Mouse (Mus musculus) lung, embryonic 14.5 days (tissue): ENCODE measurements around the gene Emb. TPM values are rescaled to one million over a fixed set of nuclear protein-coding genes. Genes with fewer than 3 reads are reported as not detected.
A peak's percentile ranks its signal among the peaks of the same experiment; 100 is the strongest.

ENCODE experiments used
- ATAC-seq: fragments of 200-750 bp; cut with Nextera tagmentation; 2 replicates; pipeline ENCODE4 v1.8.0; 2017; ENCODE audit warnings: mild to moderate bottlenecking, moderate TSS enrichment, moderate library complexity; ENCODE audit not compliant: insufficient read depth
- DNase-seq: peaks from one replicate; pipeline ENCODE4 v3.0.0-alpha.2; 2015
- H3K27ac ChIP-seq: fragments of 300-500 bp; sonication (generic); 2 replicates; pipeline ENCODE4 v1.5.1; 2014; ENCODE audit warnings: low read depth, mild to moderate bottlenecking, moderate library complexity
- H3K27me3 ChIP-seq: fragments of 300-500 bp; sonication (generic); 2 replicates; pipeline ENCODE4 v1.6.1; 2014; ENCODE audit warnings: low read length, control low read depth; ENCODE audit not compliant: insufficient read depth
- H3K36me3 ChIP-seq: fragments of 300-500 bp; sonication (generic); 2 replicates; pipeline ENCODE4 v1.6.1; 2014; ENCODE audit warnings: control low read depth; ENCODE audit not compliant: insufficient read depth
- H3K4me1 ChIP-seq: fragments of 300-500 bp; sonication (generic); 2 replicates; pipeline ENCODE4 v1.6.1; 2014; ENCODE audit warnings: antibody characterized with exemption, control low read depth; ENCODE audit not compliant: insufficient read depth
- H3K4me2 ChIP-seq: fragments of 300-500 bp; sonication (generic); 2 replicates; pipeline ENCODE4 v1.6.1; 2014; ENCODE audit warnings: mild to moderate bottlenecking
- H3K4me3 ChIP-seq: fragments of 300-500 bp; sonication (generic); 2 replicates; pipeline ENCODE4 v1.5.1; 2014; ENCODE audit warnings: low read depth, low read length
- H3K9ac ChIP-seq: fragments of 300-500 bp; sonication (generic); 2 replicates; pipeline ENCODE4 v1.6.1; 2014
- H3K9me3 ChIP-seq: fragments of 300-500 bp; sonication (generic); 2 replicates; pipeline ENCODE4 v1.6.1; 2016; ENCODE audit warnings: low read depth, low read length, control low read depth
- CTCF ChIP-seq: IDR thresholded peaks from 2 replicates; pipeline ENCODE4 v1.5.1; 2016; ENCODE audit warnings: antibody characterized with exemption, low read depth
- WGBS: fragments of 180-500 bp; shearing (Covaris S2); extraction: QIAGEN DNeasy Blood & Tissue Kit; methylation state at CpG from one replicate; pipeline ENCODE4 v1.1.7; 2014; 5-methylcytosine and 5-hydroxymethylcytosine counted together
- polyA plus RNA-seq: library from polyadenylated mRNA; unstranded; fragments of >200 nt; fragmentation: Nextera tagmentation; extraction: Ambion mirVana; gene quantifications from 2 replicates; pipeline ENCODE4 v1.2.1, GENCODE M21; 2014

Emb gene
- polyA plus RNA-seq, 1 experiment from 2014 or later, result 12.1 TPM

GRCm38 (mm10) chr13:117195569-117196495 is 12.5 kb upstream of the Emb start:
- H3K36me3 ChIP-seq, result no peaks in the 10 kb centered on the region
- ATAC-seq, result no peak
- H3K27ac ChIP-seq, result no peak overlapping the region
- TF ChIP-seq CTCF, result no peak
- no peak overlapping the region for H3K4me2 ChIP-seq
- 83% methylated on average over 13 of the region's 13 CpGs for WGBS
- no peaks in the 10 kb centered on the region for H3K27me3 ChIP-seq
- no peaks in the 10 kb centered on the region for H3K4me1 ChIP-seq
- no peak overlapping the region for H3K9ac ChIP-seq
- no peak for DNase-seq
- no peak overlapping the region for H3K4me3 ChIP-seq
- no peaks in the 10 kb centered on the region for H3K9me3 ChIP-seq

DNA sequence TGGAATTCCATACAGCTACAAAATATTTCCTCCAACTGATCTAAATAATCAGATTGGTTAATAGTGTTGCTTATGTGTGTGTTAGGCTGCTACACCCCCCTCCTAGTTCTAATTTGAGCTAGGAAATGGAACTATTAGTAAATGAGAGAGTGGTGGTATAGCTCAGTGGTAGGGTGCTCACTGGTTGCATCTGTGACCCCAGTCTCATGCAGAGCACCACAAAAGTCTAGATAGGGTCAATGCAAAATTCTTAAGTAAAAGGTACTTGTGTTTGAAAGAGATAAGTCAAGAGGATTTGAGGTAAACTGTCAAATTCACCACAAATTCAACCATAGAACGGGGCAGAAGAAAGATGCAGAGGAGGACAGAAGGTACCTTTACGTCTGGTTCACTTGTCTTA is 10.7 kb upstream of the Emb start:
- no peak overlapping the region for H3K4me2 ChIP-seq
- no peak for TF ChIP-seq CTCF
- H3K27me3 ChIP-seq, result no peaks in the 10 kb centered on the region
- H3K36me3 ChIP-seq, result no peaks in the 10 kb centered on the region
- H3K4me3 ChIP-seq, result no peak overlapping the region
- H3K27ac ChIP-seq, result no peak overlapping the region
- no peaks in the 10 kb centered on the region for H3K4me1 ChIP-seq
- 84% methylated on average over 2 of the region's 2 CpGs for WGBS
- ATAC-seq (no peak), DNase-seq (no peak)
- no peaks in the 10 kb centered on the region for H3K9me3 ChIP-seq
- H3K9ac ChIP-seq, result no peak overlapping the region

DNA sequence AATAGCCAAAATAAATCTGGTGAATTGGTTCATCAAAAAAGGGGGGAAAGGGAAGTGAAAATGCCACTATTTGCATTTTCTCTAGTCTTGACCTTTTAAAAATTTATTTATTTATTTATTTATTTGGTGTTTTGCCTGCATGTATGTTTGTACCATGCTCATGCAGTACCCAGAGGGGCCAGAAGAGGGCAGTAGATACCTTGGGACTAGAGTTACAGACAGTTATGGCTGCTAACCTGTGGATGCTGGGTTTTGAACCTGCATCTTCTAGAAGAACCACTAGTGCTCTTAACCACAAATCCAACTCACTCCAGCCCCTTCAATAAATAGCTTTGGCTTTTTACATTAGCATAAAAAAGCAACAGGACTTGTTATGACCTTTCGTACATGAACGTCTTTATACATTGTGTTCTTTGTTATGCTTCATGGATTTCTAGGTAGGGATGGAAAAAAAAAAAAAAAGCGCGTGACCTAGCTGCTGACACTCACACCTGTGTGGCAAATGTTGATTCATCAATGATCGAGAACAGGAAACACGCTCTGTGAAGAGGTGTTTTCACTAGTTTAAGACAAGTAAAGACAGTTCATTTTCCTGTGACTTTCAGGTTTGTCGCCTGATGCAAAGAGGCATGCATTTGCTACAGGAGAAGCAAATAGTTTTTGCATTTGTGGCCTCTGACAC is 9.8 kb upstream of the Emb start:
- WGBS, result 81% methylated on average over 7 of the region's 7 CpGs
- peak; percentile 77 for TF ChIP-seq CTCF
- DNase-seq, result peak; percentile 85

GRCm38 (mm10) chr13:117202755-117203471 is 5.4 kb upstream of the Emb start:
- TF ChIP-seq CTCF, result peak; percentile 75
- Histone ChIP-seq H3K9ac (no peak overlapping the region), H3K27ac (no peak overlapping the region), H3K9me3 (no peaks in the 10 kb centered on the region), H3K4me2 (no peak overlapping the region), H3K36me3 (no peaks in the 10 kb centered on the region), H3K4me3 (no peak overlapping the region), H3K4me1 (no peaks in the 10 kb centered on the region), H3K27me3 (no peaks in the 10 kb centered on the region)
- WGBS, result 40% methylated on average over 22 of the region's 22 CpGs
- ATAC-seq (peak; percentile 67), DNase-seq (peak; percentile 60)

More for the DNA sequence above, 9.8 kb upstream of the Emb start:
- Histone ChIP-seq H3K4me1 (no peaks in the 10 kb centered on the region), H3K27ac (no peak overlapping the region), H3K9ac (no peak overlapping the region), H3K36me3 (no peaks in the 10 kb centered on the region), H3K27me3 (no peaks in the 10 kb centered on the region), H3K9me3 (no peaks in the 10 kb centered on the region), H3K4me3 (no peak overlapping the region), H3K4me2 (no peak overlapping the region)
- no peak for ATAC-seq

GRCm38 (mm10) chr13:117204685-117205084 is 3.7 kb upstream of the Emb start:
- no peak overlapping the region for H3K9ac ChIP-seq
- H3K27ac ChIP-seq, result no peak overlapping the region
- WGBS, result 84% methylated on average over 7 of the region's 7 CpGs
- no peaks in the 10 kb centered on the region for H3K4me1 ChIP-seq
- no peak for DNase-seq
- H3K36me3 ChIP-seq, result no peaks in the 10 kb centered on the region
- H3K4me2 ChIP-seq, result no peak overlapping the region
- no peaks in the 10 kb centered on the region for H3K27me3 ChIP-seq
- H3K9me3 ChIP-seq, result no peaks in the 10 kb centered on the region
- no peak for ATAC-seq
- no peak overlapping the region for H3K4me3 ChIP-seq
- no peak for TF ChIP-seq CTCF

DNA sequence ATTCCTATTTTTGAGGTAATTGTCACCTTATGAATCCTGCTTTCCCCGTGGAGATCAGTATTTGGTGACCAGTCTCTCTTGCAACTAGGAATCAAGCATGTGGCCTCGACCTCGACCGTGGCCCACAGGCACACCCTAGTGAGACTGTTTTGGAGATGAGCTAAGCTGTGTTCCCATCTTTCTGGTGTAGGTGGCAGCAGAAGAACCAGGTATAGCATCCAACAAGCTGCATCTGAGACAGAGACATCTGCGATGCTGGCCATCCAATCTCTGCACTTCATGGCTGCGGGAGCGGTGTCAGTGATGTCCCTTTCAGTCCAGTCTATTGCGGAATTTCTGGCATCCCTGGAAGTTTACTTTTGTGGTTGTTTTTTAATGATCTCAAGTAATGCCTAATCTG is 2.3 kb upstream of the Emb start:
- no peaks in the 10 kb centered on the region for H3K4me1 ChIP-seq
- TF ChIP-seq CTCF, result no peak
- no peaks in the 10 kb centered on the region for H3K27me3 ChIP-seq
- WGBS, result 88% methylated on average over 8 of the region's 8 CpGs
- no peak overlapping the region for H3K27ac ChIP-seq
- no peak overlapping the region for H3K9ac ChIP-seq
- H3K36me3 ChIP-seq, result no peaks in the 10 kb centered on the region
- DNase-seq (no peak), ATAC-seq (no peak)
- H3K9me3 ChIP-seq, result no peaks in the 10 kb centered on the region
- no peak overlapping the region for H3K4me3 ChIP-seq
- no peak overlapping the region for H3K4me2 ChIP-seq
